Mouse (Mus musculus) olfactory bulb, adult 2 months (tissue): Measurements from ENCODE around the gene Gopc. TPM values are rescaled to one million over a fixed set of nuclear protein-coding genes. Genes with fewer than 3 reads are reported as not detected.
A peak's percentile ranks its signal among the peaks of the same experiment; 100 is the strongest.

Experiments used
- H3K27ac ChIP-seq: fragments of 200-500 bp; 2 replicates; pipeline ENCODE4 v1.5.1; 2012; ENCODE audit warnings: low read depth, low read length; ENCODE audit not compliant: insufficient read depth
- H3K4me1 ChIP-seq: fragments of 200-500 bp; 2 replicates; pipeline ENCODE4 v1.6.1; 2012; ENCODE audit warnings: low read length; ENCODE audit not compliant: control insufficient read depth, insufficient read depth
- H3K4me3 ChIP-seq: fragments of 200-500 bp; 2 replicates; pipeline ENCODE4 v1.5.1; 2012; ENCODE audit warnings: mild to moderate bottlenecking, low read depth, low read length, moderate library complexity; ENCODE audit not compliant: insufficient read depth
- CTCF ChIP-seq: fragments of 200-500 bp; IDR thresholded peaks from 2 replicates; pipeline ENCODE4 v1.5.1; 2012; ENCODE audit warnings: low read depth, mild to moderate bottlenecking, low read length, moderate library complexity; ENCODE audit not compliant: insufficient read depth
- POLR2A ChIP-seq: fragments of 200-500 bp; IDR thresholded peaks from 2 replicates; pipeline ENCODE4 v1.6.1; 2012; ENCODE audit warnings: mild to moderate bottlenecking, low read depth, low read length, moderate library complexity; ENCODE audit not compliant: insufficient read depth
- WGBS: fragments of 180-500 bp; shearing (Covaris S2); methylation state at CpG from one replicate; pipeline ENCODE4 v1.1.7; 2018; 5-methylcytosine and 5-hydroxymethylcytosine counted together
- polyA plus RNA-seq: library from polyadenylated mRNA; stranded (reverse); fragments of >200 nt; gene quantifications from 2 replicates; pipeline ENCODE4 v1.2.4, GENCODE M21; 2012; ENCODE audit warnings: low replicate concordance; ENCODE audit not compliant: missing spikeins, insufficient read depth, insufficient read length

Gopc gene
- polyA plus RNA-seq, 1 experiment: not detected

GRCm38 (mm10) chr10:52396647-52397046 is 14.7 kb upstream of the Gopc start:
- WGBS: 88% methylated on average over 3 of the region's 3 CpGs
- no peak for TF ChIP-seq POLR2A

GRCm38 (mm10) chr10:52391208-52391607 is 9.3 kb upstream of the Gopc start:
- no peaks in the 10 kb centered on the region for H3K4me1 ChIP-seq
- no peak overlapping the region for H3K4me3 ChIP-seq
- WGBS: 83% methylated on average over 2 of the region's 2 CpGs
- no peak overlapping the region for H3K27ac ChIP-seq
- no peak for TF ChIP-seq CTCF
- TF ChIP-seq POLR2A: no peak

More at GRCm38 (mm10) chr10:52396647-52397046, 14.7 kb upstream of the Gopc start:
- H3K4me1 ChIP-seq: no peaks in the 10 kb centered on the region
- H3K4me3 ChIP-seq: no peak overlapping the region
- H3K27ac ChIP-seq: no peak overlapping the region

- Histone ChIP-seq H3K4me1 (no peaks in the 10 kb centered on the region), H3K4me3 (no peak overlapping the region), H3K27ac (no peak overlapping the region)
- 83% methylated on average over 3 of the region's 3 CpGs for WGBS
- TF ChIP-seq POLR2A (no peak), CTCF (no peak)
These were observed 7.5 kb upstream of the Gopc start for GRCm38 (mm10) chr10:52389438-52389837.

- 84% methylated on average over 5 of the region's 5 CpGs for WGBS
- Histone ChIP-seq H3K27ac (no peak within 1 kb of the TSS), H3K4me1 (no peaks in the 10 kb centered on the region), H3K4me3 (no peak within 1 kb of the TSS)
- TF ChIP-seq POLR2A: no peak
- TF ChIP-seq CTCF: no peak
These were observed 7.1 kb upstream of the Gopc start, which contains the start of gene Nepn for GRCm38 (mm10) chr10:52388922-52389430. TSS of gene Nepn (plus strand) at chr10:52388972.

GRCm38 (mm10) chr10:52387192-52387591 is 5.3 kb upstream of the Gopc start:
- TF ChIP-seq POLR2A: no peak
- TF ChIP-seq CTCF: no peak
- no peaks in the 10 kb centered on the region for H3K4me1 ChIP-seq
- 76% methylated on average over 4 of the region's 4 CpGs for WGBS

GRCm38 (mm10) chr10:52384823-52385610 is 3.1 kb upstream of the Gopc start:
- TF ChIP-seq POLR2A (no peak), CTCF (no peak)
- Histone ChIP-seq H3K4me3 (no peak overlapping the region), H3K27ac (no peak overlapping the region), H3K4me1 (no peaks in the 10 kb centered on the region)
- 19% methylated on average over 8 of the region's 8 CpGs for WGBS

More at GRCm38 (mm10) chr10:52387192-52387591, 5.3 kb upstream of the Gopc start:
- no peak overlapping the region for H3K4me3 ChIP-seq
- no peak overlapping the region for H3K27ac ChIP-seq

GRCm38 (mm10) chr10:52383522-52383921 is 1.6 kb upstream of the Gopc start:
- Histone ChIP-seq H3K27ac (no peak overlapping the region), H3K4me1 (no peaks in the 10 kb centered on the region), H3K4me3 (no peak overlapping the region)
- TF ChIP-seq CTCF (no peak), POLR2A (no peak)
- 95% methylated on average over 1 of the region's 1 CpGs for WGBS

GRCm38 (mm10) chr10:52383022-52383421 is 1.1 kb upstream of the Gopc start:
- no peaks in the 10 kb centered on the region for H3K4me1 ChIP-seq

GRCm38 (mm10) chr10:52381321-52381801 is 563 bp downstream of the Gopc start:
- TF ChIP-seq POLR2A (no peak), CTCF (no peak)

More at GRCm38 (mm10) chr10:52383022-52383421, 1.1 kb upstream of the Gopc start:
- WGBS: 77% methylated on average over 6 of the region's 6 CpGs
- TF ChIP-seq CTCF: no peak
- no peak for TF ChIP-seq POLR2A
- Histone ChIP-seq H3K27ac (no peak overlapping the region), H3K4me3 (no peak overlapping the region)

GRCm38 (mm10) chr10:52377813-52378212 is 4.1 kb downstream of the Gopc start:
- no peak for TF ChIP-seq CTCF
- TF ChIP-seq POLR2A: no peak
- Histone ChIP-seq H3K27ac (no peak overlapping the region), H3K4me1 (no peaks in the 10 kb centered on the region), H3K4me3 (no peak overlapping the region)
- WGBS: 89% methylated on average over 2 of the region's 2 CpGs

More at GRCm38 (mm10) chr10:52381321-52381801, 563 bp downstream of the Gopc start:
- Histone ChIP-seq H3K4me3 (peak overlapping the region; percentile 76), H3K4me1 (no peaks in the 10 kb centered on the region), H3K27ac (peak overlapping the region; percentile 41)
- WGBS: 1% methylated on average over 19 of the region's 19 CpGs
